In the genomic region with DNA sequence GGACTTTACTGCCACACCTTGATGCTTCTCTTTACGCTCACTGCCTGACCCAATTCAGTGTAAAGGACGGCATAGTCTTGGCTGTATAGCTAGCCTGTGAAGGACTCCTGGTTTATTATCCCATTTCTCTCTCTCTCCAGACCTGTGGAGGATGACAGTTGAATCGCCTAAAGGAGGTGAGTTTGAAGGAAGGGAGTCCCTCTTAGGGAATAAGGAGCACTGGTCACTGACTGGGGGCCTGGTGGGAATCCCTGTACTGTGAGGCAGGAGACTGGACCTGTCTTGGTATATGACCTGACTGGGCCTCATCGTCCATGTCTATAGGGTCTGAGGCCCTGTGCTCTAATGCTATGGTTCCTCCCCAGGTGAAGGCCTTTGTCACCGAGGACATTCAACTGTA, we compare ENCODE assay signal across 12 mouse cellular contexts. TPM values are rescaled to one million over a fixed set of nuclear protein-coding genes. Genes with fewer than 3 reads are reported as not detected.
DNase-seq lines count a peak whose midpoint lies in the region; ATAC-seq and TF ChIP-seq lines count a peak whose summit lies in the region.
"Had no signal": no experiment of that assay in that cellular context is flagged by ENCODE, and none has a peak within 500 bp of the region (broad histone marks: within the 10 kb centered on the region; RNA-seq: fewer than 3 reads in every experiment).

No protein-coding gene starts in this region.

- no peak overlapping the region for H3K27ac ChIP-seq in kidney, postnatal 0 days
- no peak overlapping the region for H3K27ac ChIP-seq in embryonic facial prominence, embryonic 12.5 days

- ATAC-seq in kidney, postnatal 0 days (replicated peaks; ENCODE audit: low FRiP score, low read depth), result no peak
- ATAC-seq in embryonic facial prominence, embryonic 12.5 days (ENCODE audit: insufficient number of reproducible peaks, insufficient read depth, low FRiP score, low TSS enrichment), result no peak
- ATAC-seq: lung, postnatal 0 days had no signal

- DNase-seq in heart, adult 11 months, result peak; percentile 93
- no peak for DNase-seq in heart, adult 8-10 months (ENCODE audit: low spot score)
- DNase-seq in kidney, postnatal 0 days (ENCODE audit: low spot score), result no peak
- no peak for DNase-seq in kidney, adult 9 months
- DNase-seq in thymus, postnatal 36 days, result no peak
- no peak for DNase-seq in left cerebral cortex, postnatal 4 days
- DNase-seq: right cerebral cortex, postnatal 25 days; thymus, adult 2 months had no signal

- no peak for TF ChIP-seq CTCF in kidney, postnatal 0 days (IDR thresholded peaks at IDR 0.05; ENCODE audit: low read depth)

- WGBS in kidney, postnatal 0 days, result 76% methylated on average over 5 of the region's 5 CpGs
- WGBS in embryonic facial prominence, embryonic 12.5 days, result 81% methylated on average over 5 of the region's 5 CpGs

- TF ChIP-seq POLR2A in myocyte (IDR thresholded peaks at IDR 0.05; ENCODE audit: insufficient read length, low read depth), result no peak

- H3K27me3 ChIP-seq in kidney, postnatal 0 days (ENCODE audit: insufficient read depth, low read length), result no peaks in the 10 kb centered on the region
- peaks cover 24% of the 10 kb centered on the region for H3K27me3 ChIP-seq in embryonic facial prominence, embryonic 12.5 days
- H3K27me3 ChIP-seq in myocyte (ENCODE audit: control insufficient read depth, insufficient read depth, insufficient read length), result no peaks in the 10 kb centered on the region

- H3K4me3 ChIP-seq in kidney, postnatal 0 days (replicated peaks; ENCODE audit: low read depth, low read length), result no peak overlapping the region
- no peak overlapping the region for H3K4me3 ChIP-seq in embryonic facial prominence, embryonic 12.5 days
- no peak overlapping the region for H3K4me3 ChIP-seq in myocyte

- H3ac ChIP-seq in myocyte (ENCODE audit: control insufficient read depth, insufficient read length), result no peak overlapping the region

- intact Hi-C loops in left cerebral cortex, postnatal 4 days (cut with DNase I), result loop anchor here (10.0 kb wide), 1 partner anchor 131 kb away; no protein-coding TSS in a partner anchor

- H3K4me2 ChIP-seq in kidney, postnatal 0 days (ENCODE audit: low read length), result peak overlapping the region; percentile 61
- H3K4me2 ChIP-seq in embryonic facial prominence, embryonic 12.5 days (replicated peaks), result peak overlapping the region; percentile 86; the same call in 1 of the 2 replicates
- H3K4me2 ChIP-seq in myocyte (ENCODE audit: low read depth), result peak overlapping the region; percentile 85

- no peaks in the 10 kb centered on the region for H3K9me3 ChIP-seq in kidney, postnatal 0 days (replicated peaks; ENCODE audit: low read length)
- no peaks in the 10 kb centered on the region for H3K9me3 ChIP-seq in embryonic facial prominence, embryonic 12.5 days

- no peak overlapping the region for H3K9ac ChIP-seq in kidney, postnatal 0 days (ENCODE audit: low read depth, low read length)
- H3K9ac ChIP-seq in embryonic facial prominence, embryonic 12.5 days, result no peak overlapping the region

- peaks cover 16% of the 10 kb centered on the region for H3K4me1 ChIP-seq in kidney, postnatal 0 days (replicated peaks; ENCODE audit: insufficient read depth, low read length)
- peaks cover 19% of the 10 kb centered on the region for H3K4me1 ChIP-seq in embryonic facial prominence, embryonic 12.5 days

- H3K79me2 ChIP-seq in myocyte (ENCODE audit: control insufficient read depth, insufficient read depth), result no peaks in the 10 kb centered on the region

- H3K36me3 ChIP-seq in kidney, postnatal 0 days (ENCODE audit: insufficient read depth, low read length), result peaks cover 19% of the 10 kb centered on the region; the same call in 1 of the 2 replicates
- peaks cover 21% of the 10 kb centered on the region for H3K36me3 ChIP-seq in embryonic facial prominence, embryonic 12.5 days
- peaks cover 15% of the 10 kb centered on the region for H3K36me3 ChIP-seq in myocyte (ENCODE audit: control insufficient read depth, insufficient read depth)

TF ChIP-seq in myocyte, 11 proteins besides CTCF, POLR2A, EP300 and RAD21:
- TF ChIP-seq CEBPB (IDR thresholded peaks at IDR 0.05; ENCODE audit: insufficient read depth, poor library complexity, severe bottlenecking), result no peak
- no peak for TF ChIP-seq REST (IDR thresholded peaks at IDR 0.05; ENCODE audit: insufficient read depth, insufficient read length)
- no peak for TF ChIP-seq POLR2AphosphoS2 (IDR thresholded peaks at IDR 0.05; ENCODE audit: insufficient read length, low read depth)
- no peak for TF ChIP-seq USF1 (IDR thresholded peaks at IDR 0.05; ENCODE audit: low read depth)
- no peak for TF ChIP-seq TCF12 (IDR thresholded peaks at IDR 0.05; ENCODE audit: insufficient read depth, poor library complexity, severe bottlenecking)
- no peak for TF ChIP-seq TCF3 (IDR thresholded peaks at IDR 0.05; ENCODE audit: insufficient read length, low read depth)

RNA-seq across cellular contexts. Expression of gene Selenom, which starts 1.6 kb away (rescaled TPM):
- total RNA-seq in heart, adult 8-10 months (2022), result 10 to 100 TPM; 33.5 to 51.0 (median 41.9) TPM
- 124 and 125 TPM in 2 replicates for polyA plus RNA-seq in kidney, postnatal 0 days (2015; fragmentation: Nextera tagmentation; extraction: Ambion mirVana)
- polyA plus RNA-seq in embryonic facial prominence, embryonic 12.5 days (2016; fragmentation: Nextera tagmentation; extraction: Ambion mirVana), result 102 and 110 TPM in 2 replicates
- 270 TPM for polyA plus RNA-seq in myocyte (2012; fragmentation: generic; extraction: Trizol)
- 100 to 1,000 TPM; 163 to 165 TPM for total RNA-seq in left cerebral cortex, postnatal 4 days (2021)

RNA-seq across cellular contexts. Expression of gene Inpp5j, which starts 11.5 kb away (rescaled TPM):
- 10 to 100 TPM; 19.9 to 24.1 (median 22.7) TPM for total RNA-seq in heart, adult 8-10 months (2022)
- 4.5 and 4.7 TPM in 2 replicates for polyA plus RNA-seq in kidney, postnatal 0 days (2015; fragmentation: Nextera tagmentation; extraction: Ambion mirVana)
- 0.50 and 0.55 TPM in 2 replicates for polyA plus RNA-seq in embryonic facial prominence, embryonic 12.5 days (2016; fragmentation: Nextera tagmentation; extraction: Ambion mirVana)
- 5.8 TPM for polyA plus RNA-seq in myocyte (2012; fragmentation: generic; extraction: Trizol)
- 10 to 100 TPM; 15.5 to 20.3 TPM for total RNA-seq in left cerebral cortex, postnatal 4 days (2021)
- total RNA-seq: common myeloid progenitor, adult 5-6 weeks had no signal

RNA-seq across cellular contexts. Expression of gene Smtn, which starts 24.3 kb away (rescaled TPM):
- 100 to 1,000 TPM; 128 to 185 (median 149) TPM for total RNA-seq in heart, adult 8-10 months (2022)
- polyA plus RNA-seq in kidney, postnatal 0 days (2015; fragmentation: Nextera tagmentation; extraction: Ambion mirVana), result 86.4 and 94.3 TPM in 2 replicates
- polyA plus RNA-seq in embryonic facial prominence, embryonic 12.5 days (2016; fragmentation: Nextera tagmentation; extraction: Ambion mirVana), result 51.0 and 55.7 TPM in 2 replicates
- 141 TPM for polyA plus RNA-seq in myocyte (2012; fragmentation: generic; extraction: Trizol)
- total RNA-seq in left cerebral cortex, postnatal 4 days (2021), result 10 to 100 TPM; 15.0 to 17.6 TPM

RNA-seq across cellular contexts. Expression of gene Pla2g3, which starts 28.0 kb away (rescaled TPM):
- total RNA-seq in heart, adult 8-10 months (2022), result under 1 TPM in 2 of 4 experiments, not detected in 2; 0.14 to 0.16 TPM
- 0.25 and 0.32 TPM in 2 replicates for polyA plus RNA-seq in kidney, postnatal 0 days (2015; fragmentation: Nextera tagmentation; extraction: Ambion mirVana)
- 0.36 and 0.57 TPM in 2 replicates for polyA plus RNA-seq in embryonic facial prominence, embryonic 12.5 days (2016; fragmentation: Nextera tagmentation; extraction: Ambion mirVana)
- 0.62 TPM for polyA plus RNA-seq in myocyte (2012; fragmentation: generic; extraction: Trizol)
- total RNA-seq in left cerebral cortex, postnatal 4 days (2021), result 10 to 100 TPM; 14.6 to 15.4 TPM
- total RNA-seq: common myeloid progenitor, adult 5-6 weeks had no signal
